Comparison of ENCODE assay signal across 12 mouse cellular contexts in the genomic region with DNA sequence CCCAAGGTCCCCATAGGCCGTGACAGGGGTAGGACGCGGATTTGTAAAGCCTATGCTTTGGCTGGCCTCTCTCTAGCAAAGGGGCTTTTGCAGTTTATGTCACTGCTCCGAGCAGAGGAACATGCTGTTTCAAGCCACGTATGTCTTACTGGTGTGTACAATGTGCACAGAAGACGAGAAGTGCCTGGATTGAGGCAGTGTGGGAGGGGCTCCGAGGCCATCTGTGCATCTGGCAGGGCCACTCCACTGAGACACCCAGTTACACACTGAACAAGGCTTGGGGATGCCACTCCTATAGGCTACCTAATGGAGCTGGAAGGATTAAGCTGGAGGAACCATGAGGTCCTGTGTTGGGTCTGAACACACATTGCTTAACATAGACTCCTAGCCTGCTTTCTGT. TPM values are rescaled to one million over a fixed set of nuclear protein-coding genes. Genes with fewer than 3 reads are reported as not detected.
DNase-seq lines count a peak whose midpoint lies in the region; ATAC-seq lines count a peak whose summit lies in the region.
"Had no signal": no experiment of that assay in that cellular context is flagged by ENCODE, and none has a peak within 500 bp of the region (broad histone marks: within the 10 kb centered on the region; RNA-seq: fewer than 3 reads in every experiment).

No protein-coding gene starts in this region.

- H3K9me3 ChIP-seq in embryonic facial prominence, embryonic 12.5 days = no peaks in the 10 kb centered on the region
- H3K9me3 ChIP-seq in midbrain, embryonic 13.5 days = no peaks in the 10 kb centered on the region

- H3K4me2 ChIP-seq in embryonic facial prominence, embryonic 12.5 days (replicated peaks) = no peak overlapping the region
- H3K4me2 ChIP-seq in midbrain, embryonic 13.5 days (replicated peaks) = no peak overlapping the region

- WGBS in embryonic facial prominence, embryonic 12.5 days = 69% methylated on average over 7 of the region's 7 CpGs
- WGBS in midbrain, embryonic 13.5 days = 47% methylated on average over 7 of the region's 7 CpGs

- H3K27ac ChIP-seq in embryonic facial prominence, embryonic 12.5 days = no peak overlapping the region
- H3K27ac ChIP-seq in midbrain, embryonic 13.5 days = peak overlapping the region; percentile 51; the same call in 1 of the 2 replicates
- H3K27ac ChIP-seq: liver, embryonic 14.5 days had no signal

- intact Hi-C loops in heart, postnatal 25 days (cut with DNase I) = no loop called here
- intact Hi-C loops in heart, postnatal 10 days (cut with DNase I) = no loop called here

- H3K27me3 ChIP-seq in embryonic facial prominence, embryonic 12.5 days = no peaks in the 10 kb centered on the region
- H3K27me3 ChIP-seq in midbrain, embryonic 13.5 days = no peaks in the 10 kb centered on the region

- peak; percentile 54; the same call in 1 of the 2 replicates for ATAC-seq in embryonic facial prominence, embryonic 12.5 days (ENCODE audit: insufficient number of reproducible peaks, insufficient read depth, low FRiP score, low TSS enrichment)
- ATAC-seq in midbrain, embryonic 13.5 days = peak; percentile 52; the same call in 1 of the 2 replicates
- ATAC-seq: CD4-positive, CD25-positive, alpha-beta regulatory T cell, adult 4 months had no signal

- H3K4me1 ChIP-seq in embryonic facial prominence, embryonic 12.5 days = peaks cover 9% of the 10 kb centered on the region
- peaks cover 16% of the 10 kb centered on the region for H3K4me1 ChIP-seq in midbrain, embryonic 13.5 days (replicated peaks)

- H3K9ac ChIP-seq in embryonic facial prominence, embryonic 12.5 days = no peak overlapping the region
- no peak overlapping the region for H3K9ac ChIP-seq in midbrain, embryonic 13.5 days (replicated peaks)
- H3K9ac ChIP-seq: liver, embryonic 14.5 days had no signal

- no peak overlapping the region for H3K4me3 ChIP-seq in embryonic facial prominence, embryonic 12.5 days
- no peak overlapping the region for H3K4me3 ChIP-seq in midbrain, embryonic 13.5 days (replicated peaks)

- H3K36me3 ChIP-seq in embryonic facial prominence, embryonic 12.5 days = no peaks in the 10 kb centered on the region
- H3K36me3 ChIP-seq in midbrain, embryonic 13.5 days = no peaks in the 10 kb centered on the region

- peak; percentile 95 for DNase-seq in heart, adult 11 months
- DNase-seq in heart, postnatal 25 days (ENCODE audit: low spot score) = no peak
- peak; percentile 50 for DNase-seq in heart, postnatal 10 days
- no peak for DNase-seq in spleen, postnatal 14 days (ENCODE audit: low spot score in 2 of 2)
- no peak for DNase-seq in urinary bladder, adult 2 months (ENCODE audit: low spot score)
- DNase-seq in kidney, adult 18-20 months = no peak
- DNase-seq: adrenal gland, postnatal 10 days had no signal

RNA-seq across cellular contexts. Expression of a gene that starts 17.1 kb away (rescaled TPM):
- total RNA-seq in heart, postnatal 25 days (2021) = not detected
- polyA plus RNA-seq in embryonic facial prominence, embryonic 12.5 days (2016; fragmentation: Nextera tagmentation; extraction: Ambion mirVana) = not detected in 2 replicates
- total RNA-seq in heart, postnatal 10 days (2021) = not detected
- not detected in 2 replicates for polyA plus RNA-seq in midbrain, embryonic 13.5 days (2015; fragmentation: Nextera tagmentation; extraction: Ambion mirVana)
- polyA plus RNA-seq in urinary bladder, adult 2 months (2012; rRNA removed) = 1.6 and 3.0 TPM in 2 replicates
- total RNA-seq: adrenal gland, postnatal 10 days had no signal
- polyA plus RNA-seq: CD4-positive, CD25-positive, alpha-beta regulatory T cell, adult 4 months; gonadal fat pad, adult 2 months; liver, embryonic 14.5 days had no signal

RNA-seq across cellular contexts. Expression of a gene that starts 31.6 kb away (rescaled TPM):
- under 1 TPM; 0.49 to 0.67 TPM for total RNA-seq in heart, postnatal 25 days (2021)
- polyA plus RNA-seq in embryonic facial prominence, embryonic 12.5 days (2016; fragmentation: Nextera tagmentation; extraction: Ambion mirVana) = 5.6 and 5.9 TPM in 2 replicates
- 1 to 10 TPM; 2.7 to 3.4 TPM for total RNA-seq in heart, postnatal 10 days (2021)
- 6.6 and 7.2 TPM in 2 replicates for polyA plus RNA-seq in midbrain, embryonic 13.5 days (2015; fragmentation: Nextera tagmentation; extraction: Ambion mirVana)
- 0.50 and 0.55 TPM in 2 replicates for polyA plus RNA-seq in urinary bladder, adult 2 months (2012; rRNA removed)
- polyA plus RNA-seq: CD4-positive, CD25-positive, alpha-beta regulatory T cell, adult 4 months had no signal

Comparison
In these comparisons a context has a peak if more than half of its experiments do, and no peak if none do; other contexts are left out.
1. DNase-seq: peak in heart, adult 11 months (single experiment) and heart, postnatal 10 days (2 of 2); none in heart, postnatal 25 days (single experiment), spleen, postnatal 14 days (0 of 2), urinary bladder, adult 2 months (single experiment) and kidney, adult 18-20 months (single experiment).